Mouse (Mus musculus) left cerebral cortex, postnatal 14 days (tissue): ENCODE data around the gene Lsm8. TPM values are rescaled to one million over a fixed set of nuclear protein-coding genes. Genes with fewer than 3 reads are reported as not detected.

ENCODE experiments used
- total RNA-seq, 2 experiments: library from RNA; stranded (reverse); gene quantifications; 2 replicates each; pipeline ENCODE4 v1.2.3; 2021

The Lsm8 gene
- total RNA-seq, 2 experiments from 2014 or later = 31.4 to 34.5 TPM

Other genes with a start within 250 kb of the Lsm8 start
- gene Ankrd7, start 17.7 kb downstream of the Lsm8 start, total RNA-seq = not detected